Mouse (Mus musculus) right cerebral cortex, postnatal 14 days (tissue): ENCODE measurements around the gene Ier5.
A peak's percentile ranks its signal among the peaks of the same experiment; 100 is the strongest.

Experiments
- DNase-seq: peaks from one replicate; pipeline ENCODE4 v3.0.0; 2022

Ier5 gene

DNA sequence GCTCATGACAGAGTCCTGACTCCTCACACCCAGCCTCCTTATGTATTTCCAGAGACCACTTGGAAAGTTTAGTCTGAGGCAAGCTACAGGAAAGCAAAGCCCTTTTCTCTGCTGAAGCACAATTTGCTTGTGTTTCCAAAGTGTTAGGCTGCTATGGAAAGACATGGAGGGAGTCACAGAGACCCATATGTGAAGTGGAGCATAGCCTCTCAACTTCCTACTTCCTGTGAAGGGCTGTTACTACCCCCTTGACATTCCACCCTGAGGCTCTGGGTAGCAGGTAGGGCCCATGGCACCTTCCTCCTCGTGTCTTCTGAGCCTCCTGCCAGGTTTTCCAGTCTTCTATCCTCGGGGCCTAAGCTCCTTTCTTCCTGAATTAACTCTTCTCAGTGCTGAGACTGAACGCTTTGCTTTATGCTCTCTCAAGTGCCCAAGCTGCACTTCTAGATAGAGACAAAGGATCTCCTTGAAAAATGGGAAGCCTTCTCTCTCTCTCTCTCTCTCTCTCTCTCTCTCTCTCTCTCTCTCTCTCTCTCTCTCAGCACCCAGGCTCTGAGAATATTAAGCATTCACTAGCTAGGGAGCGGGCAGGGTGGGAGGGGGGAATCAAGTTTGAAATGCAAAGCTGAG is 47.2 kb downstream of the Ier5 start:
- no peak for DNase-seq

DNA sequence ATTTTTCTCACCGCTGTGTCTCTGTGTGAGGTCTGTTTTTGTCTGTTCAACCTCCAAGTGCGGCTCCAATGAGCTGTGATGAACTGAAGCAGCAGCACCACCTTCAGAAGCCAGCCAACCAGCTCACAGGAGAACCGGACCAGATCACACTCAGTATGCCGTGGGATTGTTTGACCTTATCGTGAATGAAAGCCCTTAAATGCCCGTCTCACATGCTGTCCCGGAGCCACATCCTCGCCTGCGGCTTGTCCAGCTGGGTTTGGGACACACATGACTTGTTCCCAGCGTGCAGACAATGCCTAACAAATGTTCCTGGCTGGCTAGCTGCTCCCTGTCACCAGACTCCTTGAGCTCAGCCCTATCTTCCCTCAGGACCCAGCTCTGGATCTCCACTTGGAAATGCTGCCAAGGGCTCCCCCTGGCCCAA is 47.7 kb downstream of the Ier5 start:
- DNase-seq: no peak

DNA sequence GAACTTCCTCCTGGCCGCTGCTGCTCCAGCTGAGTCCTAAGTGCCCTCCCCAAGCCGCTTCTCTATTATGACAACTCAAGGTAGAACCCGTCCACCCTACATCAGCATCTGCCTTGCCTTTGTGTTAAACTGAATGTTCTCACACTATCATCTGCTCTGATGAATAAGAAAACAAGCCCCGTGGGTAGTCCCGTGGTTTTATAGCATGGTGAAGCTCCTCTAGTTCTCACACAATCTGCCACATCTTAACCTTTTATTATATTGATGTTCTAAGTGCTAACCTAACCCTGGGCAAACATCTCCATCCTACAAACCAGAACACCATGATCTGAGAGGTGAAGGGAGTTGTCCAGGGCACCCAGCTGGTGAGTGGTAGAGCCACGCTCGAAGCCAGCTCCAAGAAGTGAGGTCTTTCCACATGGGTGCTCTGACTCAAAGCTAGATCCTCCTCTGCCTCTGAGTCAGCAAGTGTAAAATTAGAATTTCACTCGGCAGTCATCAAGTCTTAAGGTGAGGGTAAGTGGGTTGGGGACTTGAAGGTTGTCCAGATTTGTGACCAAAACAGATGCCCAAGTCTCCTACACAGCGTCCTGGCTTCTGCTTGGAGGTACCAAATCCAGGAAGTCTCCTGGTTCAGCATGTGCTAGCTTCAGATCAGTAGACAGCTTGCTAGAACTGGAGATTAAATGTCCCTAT is 48.4 kb downstream of the Ier5 start:
- no peak for DNase-seq

DNA sequence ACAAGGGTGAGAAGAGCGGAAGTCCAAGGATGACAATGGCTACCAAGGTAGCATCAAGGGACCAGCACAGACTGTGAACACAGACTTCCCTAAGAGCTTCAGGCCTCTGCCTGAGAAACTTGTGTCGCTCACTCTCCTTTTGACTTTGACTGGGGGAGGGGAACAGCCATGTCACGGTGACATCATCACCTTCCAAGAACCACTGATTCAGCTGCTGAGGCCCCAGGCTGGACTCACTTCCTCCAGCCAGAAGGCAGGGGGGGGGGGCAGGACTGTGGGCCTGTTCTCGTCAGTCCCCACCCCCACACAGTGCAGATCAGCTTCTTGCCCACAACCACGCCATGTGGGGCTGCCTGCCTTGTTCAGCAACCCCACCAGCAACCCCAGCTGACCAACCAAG is 49.3 kb downstream of the Ier5 start:
- DNase-seq: peak; percentile 50

DNA sequence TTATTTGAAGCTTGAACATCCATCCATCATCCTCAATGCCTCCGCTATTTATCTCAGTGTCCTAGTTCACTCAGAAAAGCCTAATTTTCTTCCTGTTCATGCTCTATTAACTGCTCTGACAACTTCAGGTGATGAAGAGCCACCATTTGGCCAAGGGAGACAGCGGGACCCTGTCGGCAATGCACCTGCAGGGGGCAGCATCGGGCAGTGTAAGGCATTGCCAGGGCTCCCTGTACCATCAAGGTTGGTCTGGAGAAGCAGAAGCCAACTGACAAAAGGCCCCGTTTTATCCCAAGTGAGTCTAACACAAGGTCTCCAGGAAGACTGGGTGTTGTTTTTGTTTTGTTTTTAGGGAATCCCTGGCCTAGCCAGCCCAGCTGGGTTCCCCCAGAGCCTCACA is 50.5 kb downstream of the Ier5 start:
- peak; percentile 97 for DNase-seq
